Mouse (Mus musculus) MN1 (cell line): Measurements from ENCODE around the gene Hoxa11.

Experiments used
- DNase-seq: peaks from one replicate; pipeline ENCODE4 v3.0.0-alpha.2; 2016; ENCODE audit warnings: low spot score

The Hoxa11 gene

GRCm38 (mm10) chr6:52206882-52207683 lies 38.5 kb downstream of the Hoxa11 start:
- DNase-seq = no peak

DNA sequence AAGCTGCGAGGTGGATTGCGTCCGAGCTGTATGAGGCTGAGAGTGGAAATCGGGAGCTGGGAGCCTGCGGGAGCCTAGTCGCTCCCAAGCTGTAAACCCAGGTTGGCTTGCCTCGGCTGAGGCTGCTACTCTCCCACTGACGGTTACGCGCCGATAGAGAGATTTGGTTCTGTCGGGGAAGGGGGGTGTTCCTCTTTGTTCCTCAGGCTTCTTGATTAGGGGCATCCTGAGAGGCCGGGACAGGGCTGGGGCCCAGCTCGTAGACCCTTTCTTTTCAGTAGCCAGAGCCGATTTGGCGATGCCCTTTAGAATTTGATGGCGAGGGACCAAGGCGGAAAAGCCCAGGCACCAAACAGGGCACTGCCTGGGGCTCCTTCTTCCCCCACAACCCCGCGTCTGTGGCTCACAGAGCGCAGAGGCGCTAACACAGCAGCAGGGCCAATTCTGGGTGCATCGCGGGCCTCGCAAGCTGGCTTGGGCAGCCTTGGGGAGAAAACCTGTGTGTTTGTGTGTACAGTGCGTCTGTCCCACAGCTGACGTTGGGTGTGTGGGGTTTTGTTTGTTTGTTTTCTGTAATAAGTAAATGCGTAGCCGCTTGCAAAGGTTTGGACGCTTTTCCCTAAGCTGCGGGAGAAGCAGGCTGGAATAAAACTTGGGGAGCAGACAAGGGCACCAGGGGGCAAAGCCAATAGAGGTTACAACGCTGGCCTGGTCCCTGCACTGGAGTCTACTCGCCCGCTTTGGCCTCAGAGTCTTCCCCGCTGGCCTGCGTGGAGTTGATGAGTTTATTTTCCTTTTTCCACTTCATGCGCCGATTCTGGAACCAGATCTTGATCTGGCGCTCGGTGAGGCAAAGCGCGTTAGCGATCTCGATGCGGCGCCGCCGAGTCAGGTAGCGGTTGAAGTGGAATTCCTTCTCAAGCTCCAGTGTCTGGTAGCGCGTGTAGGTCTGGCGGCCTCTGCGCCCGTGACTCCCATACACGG lies 39.7 kb downstream of the Hoxa11 start:
- no peak for DNase-seq

GRCm38 (mm10) chr6:52205221-52205620 lies 40.4 kb downstream of the Hoxa11 start:
- DNase-seq = no peak

GRCm38 (mm10) chr6:52204050-52204752 lies 41.4 kb downstream of the Hoxa11 start, which contains the start of gene Hoxa5:
TSS of gene Hoxa5 (minus strand) at chr6:52204587.
- DNase-seq = peak; percentile 62

DNA sequence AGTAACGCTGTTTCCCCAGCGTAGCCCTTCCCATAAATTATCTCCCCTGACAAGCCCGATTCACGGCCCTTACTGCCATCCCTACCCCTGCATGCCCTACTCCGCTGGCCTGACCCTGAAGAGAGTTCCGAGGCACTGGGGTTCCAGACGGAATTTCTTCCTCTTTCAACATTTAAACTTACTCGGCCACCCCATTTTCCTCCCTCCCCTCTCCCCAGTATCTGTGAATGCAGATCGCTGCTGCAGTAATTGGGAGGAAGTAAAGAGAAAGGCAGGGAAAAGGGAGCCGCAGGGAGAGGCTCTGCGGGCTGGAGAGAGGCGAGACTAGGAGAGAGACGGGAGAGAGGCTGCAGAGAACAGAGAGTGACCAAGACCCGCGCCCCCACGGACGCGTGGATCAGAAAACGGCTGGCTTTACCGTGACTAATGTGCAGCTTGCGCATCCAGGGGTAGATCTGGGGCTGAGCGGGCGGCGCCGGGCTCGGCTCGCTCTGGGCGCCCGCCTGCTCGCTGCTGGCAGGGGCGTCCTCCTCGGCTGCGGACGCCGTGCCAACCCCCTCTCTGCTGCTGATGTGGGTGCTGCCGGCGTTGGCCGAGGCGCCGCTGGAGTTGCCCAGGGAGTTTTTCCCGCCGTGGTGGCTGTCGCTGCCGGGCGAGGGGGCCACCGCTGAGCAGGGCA lies 42.1 kb downstream of the Hoxa11 start:
- no peak for DNase-seq

- no peak for DNase-seq
These were observed 42.6 kb downstream of the Hoxa11 start for GRCm38 (mm10) chr6:52203121-52203370.

GRCm38 (mm10) chr6:52202362-52203120 lies 43.1 kb downstream of the Hoxa11 start:
- DNase-seq = no peak

DNA sequence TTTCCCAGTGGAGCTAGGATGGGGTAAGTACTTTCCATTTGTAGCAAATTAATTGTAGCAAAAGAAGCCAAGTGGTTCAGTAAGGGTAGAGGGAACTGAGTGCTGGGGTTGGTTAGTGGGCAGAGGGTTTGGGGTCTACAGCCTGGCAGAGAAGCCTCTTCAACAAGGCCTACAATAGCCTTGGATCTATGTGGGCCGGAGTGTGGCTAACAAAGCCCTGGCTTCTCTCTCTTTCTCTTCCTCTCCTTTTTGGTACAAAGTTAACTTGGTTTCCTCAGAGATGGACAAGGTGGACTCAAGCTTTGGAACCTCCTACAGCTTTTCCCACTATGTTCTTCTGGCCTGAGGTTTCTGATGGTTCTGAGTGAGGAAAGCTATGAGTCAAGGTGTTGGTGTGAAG lies 44.3 kb downstream of the Hoxa11 start:
- no peak for DNase-seq

DNA sequence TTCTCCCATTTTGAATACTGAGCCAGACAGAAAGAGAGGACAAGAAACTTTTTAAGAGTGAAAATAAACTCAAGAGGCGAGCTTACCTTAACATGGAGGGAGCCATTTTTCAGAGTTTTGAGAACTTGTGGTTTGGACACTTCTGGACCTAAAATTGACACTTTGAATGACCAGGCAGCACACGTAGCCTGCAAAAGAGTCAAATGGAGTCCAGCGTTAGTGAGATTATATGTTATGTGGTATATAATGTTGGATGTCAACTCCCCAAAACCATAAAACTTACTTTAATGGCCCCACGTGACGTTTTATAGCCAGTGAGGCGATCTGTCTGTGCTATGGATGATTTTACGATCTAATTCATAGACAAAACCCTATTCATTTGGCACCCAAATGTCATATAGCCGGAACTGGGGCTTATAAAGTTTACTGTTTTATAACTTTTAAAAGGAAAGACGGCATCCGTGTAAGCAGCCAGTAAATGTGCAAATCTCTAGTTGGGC lies 44.8 kb downstream of the Hoxa11 start:
- no peak for DNase-seq

DNA sequence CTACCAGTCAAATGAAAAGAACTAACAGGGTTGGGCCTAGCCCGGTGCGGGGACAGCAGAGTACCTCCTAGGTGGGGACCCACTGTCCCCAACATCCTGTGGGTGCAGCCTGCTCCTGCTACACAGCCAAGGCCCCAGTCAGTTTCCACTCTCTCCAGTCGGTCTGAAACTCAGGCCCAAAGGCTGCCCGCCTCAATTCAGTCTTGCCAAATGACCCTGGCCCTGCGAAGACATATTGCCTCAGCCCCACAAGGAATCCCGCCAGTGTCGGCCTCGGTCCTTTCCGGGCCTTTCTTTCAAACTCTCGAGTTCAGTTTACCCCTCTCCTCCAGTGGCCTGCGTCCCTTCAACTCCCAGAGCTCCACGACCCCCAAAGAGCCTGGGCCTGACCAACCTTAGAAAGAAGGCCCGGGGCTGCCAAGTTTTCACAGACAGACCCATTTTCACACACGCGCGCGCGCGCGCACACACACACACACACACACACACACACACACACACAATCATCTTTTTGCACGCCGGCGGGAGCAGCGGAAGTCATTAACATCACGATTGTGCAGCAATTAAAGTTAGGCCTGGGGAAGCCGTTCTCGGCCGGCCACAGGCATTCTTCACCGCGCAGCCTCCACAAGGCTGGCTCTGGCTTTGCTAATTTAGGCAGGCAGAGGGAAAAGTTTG lies 45.4 kb downstream of the Hoxa11 start:
- DNase-seq = no peak

GRCm38 (mm10) chr6:52197271-52197670 lies 48.3 kb downstream of the Hoxa11 start:
- DNase-seq = peak; percentile 37

GRCm38 (mm10) chr6:52196811-52197210 lies 48.8 kb downstream of the Hoxa11 start:
- no peak for DNase-seq

- no peak for DNase-seq
These were observed 50.9 kb downstream of the Hoxa11 start for GRCm38 (mm10) chr6:52194690-52195089.
